Mouse (Mus musculus) gastrocnemius, adult 2 months (tissue): ENCODE measurements around the gene Kif13a. TPM values are rescaled to one million over a fixed set of nuclear protein-coding genes. Genes with fewer than 3 reads are reported as not detected.

Source experiments
- DNase-seq: peaks from one replicate; pipeline ENCODE4 v3.0.0; 2022
- H3K27ac ChIP-seq: fragments of 200-600 bp; 2 replicates; pipeline ENCODE4 v1.8.1; 2022; ENCODE audit warnings: mild to moderate bottlenecking
- H3K4me3 ChIP-seq: fragments of 200-600 bp; 2 replicates; pipeline ENCODE4 v1.8.1; 2022; ENCODE audit warnings: mild to moderate bottlenecking, moderate library complexity
- CTCF ChIP-seq: fragments of 200-600 bp; IDR thresholded peaks from 2 replicates; pipeline ENCODE4 v1.8.1; 2022; ENCODE audit warnings: antibody characterized with exemption, mild to moderate bottlenecking, moderate library complexity
- intact Hi-C: fragments of 180-260 bp; cut with DNase I; formaldehyde crosslinking; loops from one replicate; pipeline ENCODE4 v1.15.1; 2025
- total RNA-seq, 2 experiments: library from RNA; stranded (reverse); gene quantifications; 2 replicates each; pipeline ENCODE4 v1.2.3; 2021

Gene Kif13a
- total RNA-seq, 2 experiments from 2014 or later: 90.6 to 92.3 TPM

GRCm38 (mm10) chr13:46888150-46888683, 41.5 kb downstream of the Kif13a start:
- Histone ChIP-seq H3K4me3 (no peak overlapping the region), H3K27ac (no peak overlapping the region)
- intact Hi-C loops: loop anchor here (5.0 kb wide), 1 partner anchor 39 kb away; the partner anchor contains the start of gene Kif13a
- TF ChIP-seq CTCF: no peak
- DNase-seq: no peak

- DNase-seq: no peak
- Histone ChIP-seq H3K4me3 (no peak overlapping the region), H3K27ac (peak overlapping the region; percentile 80; the same call in 1 of the 2 replicates)
- no peak for TF ChIP-seq CTCF
- intact Hi-C loops: loop anchor here (5.0 kb wide), 1 partner anchor 41 kb away; the partner anchor contains the start of gene Kif13a
Measured at GRCm38 (mm10) chr13:46886497-46887261, 43.0 kb downstream of the Kif13a start.

- intact Hi-C loops: loop anchor here (5.0 kb wide), 1 partner anchor 42 kb away; the partner anchor contains the start of gene Kif13a
- Histone ChIP-seq H3K27ac (peak overlapping the region; percentile 80), H3K4me3 (no peak overlapping the region)
- DNase-seq: no peak
- TF ChIP-seq CTCF: no peak
Measured at GRCm38 (mm10) chr13:46885759-46886060, 44.0 kb downstream of the Kif13a start.

GRCm38 (mm10) chr13:46884898-46885758, 44.5 kb downstream of the Kif13a start:
- H3K4me3 ChIP-seq: peak overlapping the region; percentile 2; the same call in 1 of the 2 replicates
- no peak for TF ChIP-seq CTCF
- intact Hi-C loops: loop anchor here (5.0 kb wide), 1 partner anchor 42 kb away; the partner anchor contains the start of gene Kif13a
- H3K27ac ChIP-seq: peak overlapping the region; percentile 80
- DNase-seq: peak; percentile 50

- Histone ChIP-seq H3K4me3 (no peak overlapping the region), H3K27ac (peak overlapping the region; percentile 80)
- no peak for DNase-seq
- no peak for TF ChIP-seq CTCF
- intact Hi-C loops: no loop called here
Measured at GRCm38 (mm10) chr13:46883976-46884375, 45.7 kb downstream of the Kif13a start.

- intact Hi-C loops: no loop called here
- peak; percentile 81 for DNase-seq
- Histone ChIP-seq H3K27ac (peak overlapping the region; percentile 80), H3K4me3 (peak overlapping the region; percentile 0; the same call in 1 of the 2 replicates)
- no peak for TF ChIP-seq CTCF
Measured at GRCm38 (mm10) chr13:46883381-46883780, 46.3 kb downstream of the Kif13a start.

GRCm38 (mm10) chr13:46880736-46881135, 48.9 kb downstream of the Kif13a start:
- Histone ChIP-seq H3K27ac (no peak overlapping the region), H3K4me3 (no peak overlapping the region)
- TF ChIP-seq CTCF: no peak
- DNase-seq: no peak
- intact Hi-C loops: no loop called here

GRCm38 (mm10) chr13:46880243-46880642, 49.4 kb downstream of the Kif13a start:
- Histone ChIP-seq H3K27ac (no peak overlapping the region), H3K4me3 (no peak overlapping the region)
- intact Hi-C loops: no loop called here
- TF ChIP-seq CTCF: no peak
- no peak for DNase-seq

- no peak for DNase-seq
- intact Hi-C loops: no loop called here
- TF ChIP-seq CTCF: no peak
- H3K4me3 ChIP-seq: no peak overlapping the region
- H3K27ac ChIP-seq: peak overlapping the region; percentile 38
Measured at GRCm38 (mm10) chr13:46877049-46877448, 52.6 kb downstream of the Kif13a start.

GRCm38 (mm10) chr13:46875377-46875776, 54.3 kb downstream of the Kif13a start:
- 0 out of 2 replicates have a peak overlapping the region, but pooled peaks have one; percentile 13 for H3K27ac ChIP-seq
- no peak for DNase-seq
- intact Hi-C loops: no loop called here
- no peak overlapping the region for H3K4me3 ChIP-seq
- no peak for TF ChIP-seq CTCF

- Histone ChIP-seq H3K27ac (no peak overlapping the region), H3K4me3 (no peak overlapping the region)
- no peak for DNase-seq
- intact Hi-C loops: no loop called here
- no peak for TF ChIP-seq CTCF
Measured at GRCm38 (mm10) chr13:46872732-46873131, 56.9 kb downstream of the Kif13a start.

GRCm38 (mm10) chr13:46872194-46872593, 57.5 kb downstream of the Kif13a start:
- peak; percentile 37 for TF ChIP-seq CTCF
- intact Hi-C loops: no loop called here
- Histone ChIP-seq H3K4me3 (no peak overlapping the region), H3K27ac (no peak overlapping the region; the same call in 1 of the 2 replicates)
- no peak for DNase-seq
